Mouse (Mus musculus): Measurements from ENCODE around the gene Gnmt. TPM values are rescaled to one million over a fixed set of nuclear protein-coding genes. Genes with fewer than 3 reads are reported as not detected.

The Gnmt gene
- total RNA-seq, 2 experiments from 2014 or later: 0.57 TPM

- DNase-seq (ENCODE audit: low spot score in 2 of 2): peak; percentile 45 to 52
- intact Hi-C loops (cut with DNase I): no loop called here
These were observed 48.9 kb downstream of the Gnmt start for GRCm38 (mm10) chr17:46679843-46680759.

GRCm38 (mm10) chr17:46678911-46679310 lies 50.1 kb downstream of the Gnmt start:
- intact Hi-C loops (cut with DNase I): no loop called here
- no peak for DNase-seq (ENCODE audit: low spot score in 2 of 2)

GRCm38 (mm10) chr17:46678416-46678815 lies 50.6 kb downstream of the Gnmt start, which contains the start of gene Mea1:
Mea1 (plus strand) TSS chr17:46678793.
- DNase-seq (ENCODE audit: low spot score in 2 of 2): no peak
- intact Hi-C loops (cut with DNase I): no loop called here

Other genes with a start within 250 kb of the Gnmt start
- 100 to 1,000 TPM; 135 to 142 TPM for gene Ttbk1, start 241.5 kb downstream of the Gnmt start, total RNA-seq (2021)
- gene Dnph1, start 232.5 kb downstream of the Gnmt start, total RNA-seq (2021): 1 to 10 TPM; 5.2 to 5.3 TPM
- 10 to 100 TPM; 49.3 to 50.8 TPM for gene Cul9, start 182.8 kb downstream of the Gnmt start, total RNA-seq (2021)
- 10 to 100 TPM; 52.0 to 65.9 TPM for gene Srf, start 173.0 kb downstream of the Gnmt start, total RNA-seq (2021)
- gene Ptk7, start 99.7 kb downstream of the Gnmt start, total RNA-seq (2021): 10 to 100 TPM; 13.8 to 13.9 TPM
- 10 to 100 TPM; 15.8 to 16.5 TPM for gene Klc4, start 83.1 kb downstream of the Gnmt start, total RNA-seq (2021)
- 10 to 100 TPM; 45.6 to 54.2 TPM for gene Mrpl2, start 82.9 kb downstream of the Gnmt start, total RNA-seq (2021)
- gene Cul7, start 78.8 kb downstream of the Gnmt start, total RNA-seq (2021): 10 to 100 TPM; 30.2 to 33.4 TPM
- gene Rrp36, start 54.8 kb downstream of the Gnmt start, total RNA-seq (2021): 10 to 100 TPM; 14.1 to 15.7 TPM
- gene Mea1, start 50.4 kb downstream of the Gnmt start, total RNA-seq (2021): 100 to 1,000 TPM; 105 to 120 TPM
- gene Klhdc3, start 48.3 kb downstream of the Gnmt start, total RNA-seq (2021): 100 to 1,000 TPM; 200 to 204 TPM
- gene Ppp2r5d, start 24.1 kb downstream of the Gnmt start, total RNA-seq (2021): 10 to 100 TPM; 85.4 to 90.8 TPM
- gene Pex6, start 17.7 kb downstream of the Gnmt start, total RNA-seq (2021): 10 to 100 TPM; 37.6 to 38.1 TPM
- 10 to 100 TPM; 53.4 to 54.5 TPM for gene Cnpy3, start 23.0 kb upstream of the Gnmt start, total RNA-seq (2021)
- not detected for gene Ptcra, start 34.5 kb upstream of the Gnmt start, total RNA-seq (2021)
- 1 to 10 TPM; 9.5 to 9.6 TPM for gene 2310039H08Rik, start 43.5 kb upstream of the Gnmt start, total RNA-seq (2021)
- gene Rpl7l1, start 53.5 kb upstream of the Gnmt start, total RNA-seq (2021): 10 to 100 TPM; 49.1 to 49.6 TPM
- gene Bicral, start 129.3 kb upstream of the Gnmt start, total RNA-seq (2021): 10 to 100 TPM; 39.9 to 42.7 TPM
- 10 to 100 TPM; 33.1 to 39.8 TPM for gene Tbcc, start 161.5 kb upstream of the Gnmt start, total RNA-seq (2021)
- gene Prph2, start 181.3 kb upstream of the Gnmt start, total RNA-seq (2021): not detected

Data from left cerebral cortex, postnatal 14 days (tissue).